Mouse (Mus musculus) neural tube, embryonic 15.5 days (tissue): ENCODE results near the gene AI413582. TPM values are rescaled to one million over a fixed set of nuclear protein-coding genes. Genes with fewer than 3 reads are reported as not detected.

Experiments used
- ATAC-seq: fragments of 200-750 bp; cut with Nextera tagmentation; 2 replicates; pipeline ENCODE4 v1.8.0; 2017; ENCODE audit warnings: mild to moderate bottlenecking, moderate TSS enrichment, moderate library complexity; ENCODE audit not compliant: low FRiP score
- H3K27ac ChIP-seq: fragments of 300-500 bp; sonication (generic); replicated peaks from 2 replicates; pipeline ENCODE4 v1.5.1; 2015; ENCODE audit warnings: mild to moderate bottlenecking, inconsistent platforms
- H3K27me3 ChIP-seq: fragments of 300-500 bp; sonication (generic); replicated peaks from 2 replicates; pipeline ENCODE4 v1.6.1; 2015; ENCODE audit warnings: inconsistent platforms
- H3K36me3 ChIP-seq: fragments of 300-500 bp; sonication (generic); 2 replicates; pipeline ENCODE4 v1.6.1; 2015; ENCODE audit warnings: inconsistent platforms
- H3K4me1 ChIP-seq: fragments of 300-500 bp; sonication (generic); 2 replicates; pipeline ENCODE4 v1.6.1; 2015; ENCODE audit warnings: inconsistent platforms
- H3K4me2 ChIP-seq: fragments of 300-500 bp; sonication (generic); 2 replicates; pipeline ENCODE4 v1.6.1; 2015; ENCODE audit warnings: inconsistent platforms, mild to moderate bottlenecking, moderate library complexity
- H3K4me3 ChIP-seq: fragments of 300-500 bp; sonication (generic); replicated peaks from 2 replicates; pipeline ENCODE4 v1.5.1; 2015; ENCODE audit warnings: mild to moderate bottlenecking, inconsistent platforms
- H3K9ac ChIP-seq: fragments of 300-500 bp; sonication (generic); replicated peaks from 2 replicates; pipeline ENCODE4 v1.6.1; 2015; ENCODE audit warnings: mild to moderate bottlenecking, inconsistent platforms
- H3K9me3 ChIP-seq: fragments of 300-500 bp; sonication (generic); replicated peaks from 2 replicates; pipeline ENCODE4 v1.6.1; 2016; ENCODE audit warnings: inconsistent platforms
- WGBS: fragments of 180-500 bp; shearing (Covaris S2); methylation state at CpG from one replicate; pipeline ENCODE4 v1.1.7; 2015; ENCODE audit warnings: mixed read lengths; 5-methylcytosine and 5-hydroxymethylcytosine counted together
- polyA plus RNA-seq: library from polyadenylated mRNA; unstranded; fragments of >200 nt; fragmentation: Nextera tagmentation; extraction: Ambion mirVana; gene quantifications from 2 replicates; pipeline ENCODE4 v1.2.1, GENCODE M21; 2015

AI413582 gene
- polyA plus RNA-seq, 1 experiment from 2014 or later = 74.9 TPM

- no peaks in the 10 kb centered on the region for H3K27me3 ChIP-seq
- no peaks in the 10 kb centered on the region for H3K9me3 ChIP-seq
- no peak overlapping the region for H3K27ac ChIP-seq
- 83% methylated on average over 21 of the region's 21 CpGs for WGBS
- H3K9ac ChIP-seq = no peak overlapping the region
- no peak for ATAC-seq
- H3K4me1 ChIP-seq = peaks cover 43% of the 10 kb centered on the region
- H3K4me2 ChIP-seq = no peak overlapping the region
- no peak overlapping the region for H3K4me3 ChIP-seq
- H3K36me3 ChIP-seq = peaks cover 43% of the 10 kb centered on the region
Measured at GRCm38 (mm10) chr17:27596376-27597190, 31.0 kb upstream of the AI413582 start.

- Histone ChIP-seq H3K36me3 (peaks cover 44% of the 10 kb centered on the region), H3K27ac (no peak overlapping the region), H3K9ac (no peak overlapping the region), H3K4me1 (peaks cover 35% of the 10 kb centered on the region), H3K4me3 (no peak overlapping the region), H3K4me2 (no peak overlapping the region), H3K9me3 (no peaks in the 10 kb centered on the region), H3K27me3 (no peaks in the 10 kb centered on the region)
- no peak for ATAC-seq
- 89% methylated on average over 15 of the region's 15 CpGs for WGBS
Measured at GRCm38 (mm10) chr17:27595659-27596375, 30.3 kb upstream of the AI413582 start.

- ATAC-seq = no peak
- Histone ChIP-seq H3K9me3 (no peaks in the 10 kb centered on the region), H3K4me1 (peaks cover 20% of the 10 kb centered on the region; the same call in 1 of the 2 replicates), H3K4me3 (no peak overlapping the region), H3K9ac (no peak overlapping the region), H3K27ac (no peak overlapping the region), H3K4me2 (no peak overlapping the region), H3K36me3 (peaks cover 58% of the 10 kb centered on the region), H3K27me3 (no peaks in the 10 kb centered on the region)
- WGBS = 97% methylated on average over 7 of the region's 7 CpGs
Measured at GRCm38 (mm10) chr17:27592565-27592910, 27.0 kb upstream of the AI413582 start.

GRCm38 (mm10) chr17:27591826-27592564 lies 26.4 kb upstream of the AI413582 start:
- Histone ChIP-seq H3K36me3 (peaks cover 60% of the 10 kb centered on the region), H3K4me1 (peaks cover 21% of the 10 kb centered on the region; the same call in 1 of the 2 replicates), H3K4me2 (no peak overlapping the region), H3K9ac (no peak overlapping the region), H3K9me3 (no peaks in the 10 kb centered on the region), H3K27ac (no peak overlapping the region), H3K27me3 (no peaks in the 10 kb centered on the region), H3K4me3 (no peak overlapping the region)
- 91% methylated on average over 12 of the region's 12 CpGs for WGBS
- ATAC-seq = no peak

GRCm38 (mm10) chr17:27588231-27588630 lies 22.7 kb upstream of the AI413582 start:
- Histone ChIP-seq H3K4me3 (no peak overlapping the region), H3K36me3 (peaks cover 41% of the 10 kb centered on the region), H3K27ac (no peak overlapping the region), H3K4me1 (peaks cover 8% of the 10 kb centered on the region; the same call in 1 of the 2 replicates), H3K9me3 (no peaks in the 10 kb centered on the region), H3K27me3 (no peaks in the 10 kb centered on the region), H3K4me2 (no peak overlapping the region), H3K9ac (no peak overlapping the region)
- WGBS = 83% methylated on average over 8 of the region's 8 CpGs
- ATAC-seq = no peak

- no peak overlapping the region for H3K9ac ChIP-seq
- 0 out of 2 replicates have a peak overlapping the region, but pooled peaks have one; percentile 28 for H3K27ac ChIP-seq
- 74% methylated on average over 12 of the region's 12 CpGs for WGBS
- H3K4me2 ChIP-seq = no peak overlapping the region
- no peak for ATAC-seq
- peaks cover 8% of the 10 kb centered on the region; the same call in 1 of the 2 replicates for H3K4me1 ChIP-seq
- H3K36me3 ChIP-seq = peaks cover 41% of the 10 kb centered on the region
- H3K27me3 ChIP-seq = no peaks in the 10 kb centered on the region
- H3K9me3 ChIP-seq = no peaks in the 10 kb centered on the region
- no peak overlapping the region for H3K4me3 ChIP-seq
Measured at GRCm38 (mm10) chr17:27587252-27587651, 21.7 kb upstream of the AI413582 start.

- H3K36me3 ChIP-seq = peaks cover 46% of the 10 kb centered on the region
- H3K4me1 ChIP-seq = peaks cover 8% of the 10 kb centered on the region; the same call in 1 of the 2 replicates
- no peak overlapping the region for H3K4me2 ChIP-seq
- H3K27ac ChIP-seq = peak overlapping the region; percentile 28; the same call in 1 of the 2 replicates
- H3K27me3 ChIP-seq = no peaks in the 10 kb centered on the region
- WGBS = 80% methylated on average over 9 of the region's 9 CpGs
- no peak overlapping the region for H3K4me3 ChIP-seq
- ATAC-seq = no peak
- no peaks in the 10 kb centered on the region for H3K9me3 ChIP-seq
- H3K9ac ChIP-seq = no peak overlapping the region
Measured at GRCm38 (mm10) chr17:27586661-27587060, 21.1 kb upstream of the AI413582 start.

GRCm38 (mm10) chr17:27583185-27583894 lies 17.8 kb upstream of the AI413582 start:
- 92% methylated on average over 13 of the region's 13 CpGs for WGBS

GRCm38 (mm10) chr17:27580392-27581068 lies 15.0 kb upstream of the AI413582 start:
- no peak overlapping the region for H3K27ac ChIP-seq
- H3K4me1 ChIP-seq = peaks cover 13% of the 10 kb centered on the region
- no peak overlapping the region for H3K9ac ChIP-seq
- peaks cover 66% of the 10 kb centered on the region for H3K36me3 ChIP-seq
- 91% methylated on average over 18 of the region's 20 CpGs for WGBS
- no peak overlapping the region for H3K4me2 ChIP-seq
- ATAC-seq = no peak
- no peak overlapping the region for H3K4me3 ChIP-seq
- no peaks in the 10 kb centered on the region for H3K27me3 ChIP-seq
- H3K9me3 ChIP-seq = no peaks in the 10 kb centered on the region

More at GRCm38 (mm10) chr17:27583185-27583894, 17.8 kb upstream of the AI413582 start:
- H3K27me3 ChIP-seq = no peaks in the 10 kb centered on the region
- peaks cover 12% of the 10 kb centered on the region for H3K4me1 ChIP-seq
- ATAC-seq = no peak
- H3K9me3 ChIP-seq = no peaks in the 10 kb centered on the region
- H3K36me3 ChIP-seq = peaks cover 66% of the 10 kb centered on the region
- H3K4me2 ChIP-seq = no peak overlapping the region
- H3K4me3 ChIP-seq = no peak overlapping the region
- no peak overlapping the region for H3K9ac ChIP-seq
- no peak overlapping the region for H3K27ac ChIP-seq

- Histone ChIP-seq H3K9ac (no peak overlapping the region), H3K4me3 (no peak overlapping the region), H3K27ac (peak overlapping the region; percentile 62), H3K36me3 (peaks cover 69% of the 10 kb centered on the region), H3K4me1 (peaks cover 19% of the 10 kb centered on the region), H3K9me3 (no peaks in the 10 kb centered on the region), H3K27me3 (no peaks in the 10 kb centered on the region), H3K4me2 (no peak overlapping the region)
- 90% methylated on average over 8 of the region's 8 CpGs for whole genome bisulfite sequencing
- ATAC-seq = no peak
Measured at GRCm38 (mm10) chr17:27579816-27580215, 14.3 kb upstream of the AI413582 start.
